Mouse (Mus musculus) midbrain, embryonic 12.5 days (tissue): ENCODE measurements around the gene Zfp462. TPM values are rescaled to one million over a fixed set of nuclear protein-coding genes. Genes with fewer than 3 reads are reported as not detected.
"Not testable (repeated sequence)": the region's sequence is repeated elsewhere in the genome, so short reads cannot be mapped to it uniquely, and the experiment has no call there.

Experiments
- ATAC-seq: fragments of 200-750 bp; cut with Nextera tagmentation; 2 replicates; pipeline ENCODE4 v1.8.0; 2017; ENCODE audit warnings: low read depth, moderate TSS enrichment, moderate library complexity; ENCODE audit not compliant: low FRiP score
- H3K27ac ChIP-seq: fragments of 300-500 bp; sonication (generic); replicated peaks from 2 replicates; pipeline ENCODE4 v1.5.1; 2016; ENCODE audit warnings: mild to moderate bottlenecking
- H3K27me3 ChIP-seq: fragments of 300-500 bp; sonication (generic); 2 replicates; pipeline ENCODE4 v1.6.1; 2016; ENCODE audit warnings: mild to moderate bottlenecking
- H3K36me3 ChIP-seq: fragments of 300-500 bp; sonication (generic); 2 replicates; pipeline ENCODE4 v1.6.1; 2016
- H3K4me1 ChIP-seq: fragments of 300-500 bp; sonication (generic); 2 replicates; pipeline ENCODE4 v1.6.1; 2016
- H3K4me2 ChIP-seq: fragments of 300-500 bp; sonication (generic); replicated peaks from 2 replicates; pipeline ENCODE4 v1.6.1; 2016; ENCODE audit warnings: mild to moderate bottlenecking, moderate library complexity
- H3K4me3 ChIP-seq: fragments of 300-500 bp; sonication (generic); 2 replicates; pipeline ENCODE4 v1.5.1; 2016; ENCODE audit warnings: mild to moderate bottlenecking
- H3K9ac ChIP-seq: fragments of 300-500 bp; sonication (generic); replicated peaks from 2 replicates; pipeline ENCODE4 v1.6.1; 2016; ENCODE audit warnings: mild to moderate bottlenecking, moderate library complexity
- H3K9me3 ChIP-seq: fragments of 300-500 bp; sonication (generic); 2 replicates; pipeline ENCODE4 v1.6.1; 2016; ENCODE audit warnings: mild to moderate bottlenecking
- WGBS: fragments of 180-500 bp; shearing (Covaris S2); methylation state at CpG from one replicate; pipeline ENCODE4 v1.1.7; 2016; 5-methylcytosine and 5-hydroxymethylcytosine counted together
- polyA plus RNA-seq: library from polyadenylated mRNA; unstranded; fragments of >200 nt; fragmentation: Nextera tagmentation; extraction: Ambion mirVana; gene quantifications from 2 replicates; pipeline ENCODE4 v1.2.1, GENCODE M21; 2016

Gene Zfp462
- polyA plus RNA-seq: 20.2 and 23.6 TPM in 2 replicates

- peak within 1 kb of the TSS; percentile 80 for H3K4me2 ChIP-seq
- H3K9me3 ChIP-seq: no peaks in the 10 kb centered on the region
- ATAC-seq: peak; percentile 43
- H3K36me3 ChIP-seq: no peaks in the 10 kb centered on the region
- no peaks in the 10 kb centered on the region for H3K27me3 ChIP-seq
- peaks cover 9% of the 10 kb centered on the region for H3K4me1 ChIP-seq
- H3K9ac ChIP-seq: peak within 1 kb of the TSS; percentile 98
- WGBS: under 1% methylated on average over 43 of the region's 43 CpGs
- H3K27ac ChIP-seq: peak within 1 kb of the TSS; percentile 98
- H3K4me3 ChIP-seq: peak within 1 kb of the TSS; percentile 86
Observed at GRCm38 (mm10) chr4:54944921-54945430, at the start of gene Zfp462. TSS of gene Zfp462 (plus strand) at chr4:54945048.

GRCm38 (mm10) chr4:54896017-54896416, 48.8 kb upstream of the Zfp462 start:
- no peak overlapping the region for H3K4me3 ChIP-seq
- no peaks in the 10 kb centered on the region for H3K36me3 ChIP-seq
- H3K9ac ChIP-seq: no peak overlapping the region
- WGBS: 90% methylated on average over 4 of the region's 4 CpGs
- ATAC-seq: no peak
- peaks cover 5% of the 10 kb centered on the region; the same call in 1 of the 2 replicates for H3K4me1 ChIP-seq
- H3K4me2 ChIP-seq: no peak overlapping the region
- H3K9me3 ChIP-seq: no peaks in the 10 kb centered on the region
- no peak overlapping the region for H3K27ac ChIP-seq
- H3K27me3 ChIP-seq: no peaks in the 10 kb centered on the region

- Histone ChIP-seq H3K4me3 (no peak overlapping the region), H3K9me3 (no peaks in the 10 kb centered on the region), H3K4me2 (no peak overlapping the region), H3K9ac (no peak overlapping the region), H3K36me3 (no peaks in the 10 kb centered on the region), H3K4me1 (no peaks in the 10 kb centered on the region), H3K27ac (no peak overlapping the region), H3K27me3 (no peaks in the 10 kb centered on the region)
- ATAC-seq: no peak
- 91% methylated on average over 8 of the region's 8 CpGs for WGBS
Observed at GRCm38 (mm10) chr4:54904641-54905040, 40.2 kb upstream of the Zfp462 start.

- Histone ChIP-seq H3K4me1 (no peaks in the 10 kb centered on the region), H3K4me3 (no peak overlapping the region), H3K9ac (no peak overlapping the region), H3K27me3 (no peaks in the 10 kb centered on the region), H3K36me3 (no peaks in the 10 kb centered on the region), H3K9me3 (no peaks in the 10 kb centered on the region), H3K27ac (no peak overlapping the region), H3K4me2 (no peak overlapping the region)
- WGBS: 88% methylated on average over 7 of the region's 7 CpGs
- ATAC-seq: no peak
Observed at GRCm38 (mm10) chr4:54905399-54905953, 39.4 kb upstream of the Zfp462 start.

- Histone ChIP-seq H3K9me3 (no peaks in the 10 kb centered on the region), H3K4me1 (no peaks in the 10 kb centered on the region), H3K4me2 (no peak overlapping the region), H3K9ac (no peak overlapping the region), H3K27ac (no peak overlapping the region), H3K4me3 (no peak overlapping the region), H3K27me3 (no peaks in the 10 kb centered on the region), H3K36me3 (no peaks in the 10 kb centered on the region)
- WGBS: 92% methylated on average over 3 of the region's 3 CpGs
- ATAC-seq: no peak
Observed at GRCm38 (mm10) chr4:54910300-54910699, 34.5 kb upstream of the Zfp462 start.

GRCm38 (mm10) chr4:54918276-54918675, 26.6 kb upstream of the Zfp462 start:
- no peak overlapping the region for H3K9ac ChIP-seq
- 87% methylated on average over 3 of the region's 3 CpGs for WGBS

GRCm38 (mm10) chr4:54923386-54923785, 21.5 kb upstream of the Zfp462 start:
- Histone ChIP-seq H3K36me3 (no peaks in the 10 kb centered on the region), H3K27me3 (no peaks in the 10 kb centered on the region), H3K4me3 (no peak overlapping the region), H3K4me1 (no peaks in the 10 kb centered on the region), H3K9me3 (no peaks in the 10 kb centered on the region), H3K27ac (no peak overlapping the region), H3K4me2 (no peak overlapping the region), H3K9ac (no peak overlapping the region)
- no peak for ATAC-seq
- WGBS: 93% methylated on average over 2 of the region's 2 CpGs

More at GRCm38 (mm10) chr4:54918276-54918675, 26.6 kb upstream of the Zfp462 start:
- Histone ChIP-seq H3K4me3 (no peak overlapping the region), H3K9me3 (no peaks in the 10 kb centered on the region), H3K27ac (no peak overlapping the region), H3K4me2 (no peak overlapping the region), H3K36me3 (no peaks in the 10 kb centered on the region), H3K4me1 (no peaks in the 10 kb centered on the region), H3K27me3 (no peaks in the 10 kb centered on the region)
- no peak for ATAC-seq

GRCm38 (mm10) chr4:54924306-54924705, 20.5 kb upstream of the Zfp462 start:
- no peak overlapping the region for H3K9ac ChIP-seq
- WGBS: 94% methylated on average over 2 of the region's 2 CpGs
- no peak overlapping the region for H3K27ac ChIP-seq
- no peaks in the 10 kb centered on the region for H3K27me3 ChIP-seq
- no peaks in the 10 kb centered on the region for H3K36me3 ChIP-seq
- H3K4me2 ChIP-seq: no peak overlapping the region
- no peaks in the 10 kb centered on the region for H3K9me3 ChIP-seq
- no peak overlapping the region for H3K4me3 ChIP-seq
- no peaks in the 10 kb centered on the region for H3K4me1 ChIP-seq
- ATAC-seq: no peak

- not testable (repeated sequence) for H3K4me3 ChIP-seq, H3K27me3 ChIP-seq
- 77% methylated on average over 5 of the region's 5 CpGs for whole genome bisulfite sequencing
Observed at GRCm38 (mm10) chr4:54926456-54926855, 18.4 kb upstream of the Zfp462 start.

GRCm38 (mm10) chr4:54927321-54928062, 17.4 kb upstream of the Zfp462 start:
- not testable (repeated sequence) for H3K4me3 ChIP-seq, H3K27ac ChIP-seq, H3K4me2 ChIP-seq, ATAC-seq, H3K36me3 ChIP-seq, H3K9ac ChIP-seq, H3K9me3 ChIP-seq, H3K27me3 ChIP-seq, H3K4me1 ChIP-seq
- WGBS: 82% methylated on average over 8 of the region's 8 CpGs

More at GRCm38 (mm10) chr4:54926456-54926855, 18.4 kb upstream of the Zfp462 start:
- not testable (repeated sequence) for H3K4me1 ChIP-seq, H3K4me2 ChIP-seq, H3K9me3 ChIP-seq, ATAC-seq, H3K36me3 ChIP-seq, H3K9ac ChIP-seq, H3K27ac ChIP-seq

- no peak overlapping the region for H3K4me3 ChIP-seq
- no peak overlapping the region for H3K4me2 ChIP-seq
- H3K9me3 ChIP-seq: no peaks in the 10 kb centered on the region
- no peaks in the 10 kb centered on the region for H3K36me3 ChIP-seq
- WGBS: 78% methylated on average over 2 of the region's 2 CpGs
- no peak for ATAC-seq
- H3K9ac ChIP-seq: no peak overlapping the region
- no peak overlapping the region for H3K27ac ChIP-seq
- no peaks in the 10 kb centered on the region for H3K27me3 ChIP-seq
- no peaks in the 10 kb centered on the region for H3K4me1 ChIP-seq
Observed at GRCm38 (mm10) chr4:54929686-54930085, 15.2 kb upstream of the Zfp462 start.

GRCm38 (mm10) chr4:54932668-54933067, 12.2 kb upstream of the Zfp462 start:
- H3K9ac ChIP-seq: no peak overlapping the region
- H3K4me2 ChIP-seq: no peak overlapping the region
- no peaks in the 10 kb centered on the region for H3K4me1 ChIP-seq
- no peaks in the 10 kb centered on the region for H3K36me3 ChIP-seq
- no peak overlapping the region for H3K4me3 ChIP-seq
- no peak overlapping the region for H3K27ac ChIP-seq
- 49% methylated on average over 2 of the region's 2 CpGs for WGBS
- H3K9me3 ChIP-seq: no peaks in the 10 kb centered on the region
- ATAC-seq: no peak
- H3K27me3 ChIP-seq: no peaks in the 10 kb centered on the region
